Mouse (Mus musculus): ENCODE measurements around the gene Agbl5. TPM values are rescaled to one million over a fixed set of nuclear protein-coding genes. Genes with fewer than 3 reads are reported as not detected.
A peak's percentile ranks its signal among the peaks of the same experiment; 100 is the strongest.

Gene Agbl5
- polyA plus RNA-seq, 1 experiment from 2014 or later = 21.5 TPM

- Histone ChIP-seq H3K4me3 (ENCODE audit: low read depth, low read length) (peak within 1 kb of the TSS; percentile 44), H3K36me3 (ENCODE audit: control insufficient read depth, insufficient read depth, low read length) (no peaks in the 10 kb centered on the region), H3K9ac (ENCODE audit: low read depth, low read length) (peak within 1 kb of the TSS; percentile 68), H3K27ac (ENCODE audit: low read depth, low read length) (no peak within 1 kb of the TSS), H3K4me1 (replicated peaks; ENCODE audit: control insufficient read depth, insufficient read depth, low read length) (no peaks in the 10 kb centered on the region; the same call in 1 of the 2 replicates), H3K27me3 (ENCODE audit: control insufficient read depth, insufficient read depth, low read length) (0 out of 2 replicates have a peak, but pooled peaks cover 8% of the 10 kb centered on the region), H3K4me2 (replicated peaks; ENCODE audit: low read depth, low read length) (peak within 1 kb of the TSS; percentile 89), H3K9me3 (ENCODE audit: control insufficient read depth, low read length) (no peaks in the 10 kb centered on the region)
- peak; percentile 63 for DNase-seq (ENCODE audit: low spot score)
- WGBS = 5% methylated on average over 41 of the region's 44 CpGs
- ATAC-seq (ENCODE audit: low FRiP score) = peak; percentile 58
Observed at GRCm38 (mm10) chr5:30944956-30945781, 56.7 kb downstream of the Agbl5 start, which contains the start of gene Cgref1. Gene Cgref1, minus strand, starts transcription at chr5:30945591.

GRCm38 (mm10) chr5:30948620-30949019 lies 60.1 kb downstream of the Agbl5 start:
- 69% methylated on average over 5 of the region's 5 CpGs for WGBS
- Histone ChIP-seq H3K4me3 (ENCODE audit: low read depth, low read length) (no peak overlapping the region), H3K9ac (ENCODE audit: low read depth, low read length) (no peak overlapping the region), H3K9me3 (ENCODE audit: control insufficient read depth, low read length) (no peaks in the 10 kb centered on the region), H3K27ac (ENCODE audit: low read depth, low read length) (no peak overlapping the region), H3K36me3 (ENCODE audit: control insufficient read depth, insufficient read depth, low read length) (no peaks in the 10 kb centered on the region), H3K4me1 (replicated peaks; ENCODE audit: control insufficient read depth, insufficient read depth, low read length) (no peaks in the 10 kb centered on the region; the same call in 1 of the 2 replicates), H3K4me2 (replicated peaks; ENCODE audit: low read depth, low read length) (no peak overlapping the region), H3K27me3 (ENCODE audit: control insufficient read depth, insufficient read depth, low read length) (0 out of 2 replicates have a peak, but pooled peaks cover 8% of the 10 kb centered on the region)
- ATAC-seq (ENCODE audit: low FRiP score) = no peak
- no peak for DNase-seq (ENCODE audit: low spot score)

DNA sequence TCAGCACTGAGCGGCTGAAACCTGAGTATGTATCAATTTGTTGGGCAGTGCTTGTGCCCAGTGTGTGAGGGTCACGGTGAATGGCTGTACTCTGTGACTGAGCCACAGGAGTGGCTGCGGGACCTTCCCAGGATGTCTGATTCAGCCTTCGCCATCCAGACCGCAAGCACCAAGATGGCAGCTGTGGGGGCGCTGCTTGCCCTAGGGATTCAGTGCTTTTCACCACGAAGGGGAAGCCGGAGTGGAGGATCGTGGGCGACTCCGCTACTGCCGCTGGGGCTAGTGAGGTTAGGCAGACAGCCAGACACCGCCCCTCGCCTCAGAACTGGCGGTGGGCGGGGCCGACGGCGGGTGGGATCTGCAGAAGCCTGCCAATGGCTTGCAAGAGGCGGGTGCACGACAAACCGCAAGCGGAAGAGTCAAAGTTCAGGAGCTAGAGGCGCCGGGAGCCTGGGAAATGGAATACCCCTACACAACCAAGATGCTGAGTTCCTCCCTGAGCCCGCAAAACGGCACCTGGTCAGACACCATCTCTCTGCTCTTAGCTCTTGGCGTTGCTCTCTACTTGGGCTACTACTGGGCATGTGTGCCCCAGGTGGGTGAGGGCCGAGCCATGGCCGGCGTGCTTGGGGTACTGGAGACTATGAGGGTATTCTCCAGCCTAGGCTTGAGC lies 61.3 kb downstream of the Agbl5 start:
- no peaks in the 10 kb centered on the region; the same call in 1 of the 2 replicates for H3K4me1 ChIP-seq (replicated peaks; ENCODE audit: control insufficient read depth, insufficient read depth, low read length)
- WGBS = under 1% methylated on average over 31 of the region's 31 CpGs
- peaks cover 2% of the 10 kb centered on the region; the same call in 1 of the 2 replicates for H3K36me3 ChIP-seq (ENCODE audit: control insufficient read depth, insufficient read depth, low read length)
- H3K9me3 ChIP-seq (ENCODE audit: control insufficient read depth, low read length) = no peaks in the 10 kb centered on the region
- peak; percentile 92 for ATAC-seq (ENCODE audit: low FRiP score)
- H3K4me3 ChIP-seq (ENCODE audit: low read depth, low read length) = peak overlapping the region; percentile 46
- H3K27me3 ChIP-seq (ENCODE audit: control insufficient read depth, insufficient read depth, low read length) = 0 out of 2 replicates have a peak, but pooled peaks cover 6% of the 10 kb centered on the region
- H3K27ac ChIP-seq (ENCODE audit: low read depth, low read length) = 0 out of 2 replicates have a peak overlapping the region, but pooled peaks have one; percentile 3
- H3K9ac ChIP-seq (ENCODE audit: low read depth, low read length) = peak overlapping the region; percentile 56
- peak; percentile 91 for DNase-seq (ENCODE audit: low spot score)
- peak overlapping the region; percentile 74 for H3K4me2 ChIP-seq (replicated peaks; ENCODE audit: low read depth, low read length)

GRCm38 (mm10) chr5:30950451-30950850 lies 62.0 kb downstream of the Agbl5 start:
- no peak overlapping the region for H3K9ac ChIP-seq (ENCODE audit: low read depth, low read length)

DNA sequence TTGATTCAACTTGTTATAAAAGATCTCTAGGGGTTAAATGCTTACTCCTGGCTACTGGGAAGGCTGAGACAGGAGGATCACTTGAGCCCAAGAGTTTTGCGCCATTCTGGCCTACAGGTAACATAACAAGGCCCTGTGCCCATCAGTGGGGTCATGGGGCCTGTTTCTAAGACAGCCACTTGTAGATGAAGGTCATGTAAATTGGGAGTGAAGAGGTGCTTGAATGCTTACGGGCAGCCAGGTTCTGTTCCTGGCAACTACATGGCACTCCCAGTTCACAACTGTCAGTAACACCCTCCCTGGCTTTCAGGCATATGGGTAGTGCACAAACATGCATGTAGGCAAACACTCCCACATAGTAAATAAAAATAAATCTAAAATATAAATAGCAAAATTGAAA lies 62.4 kb downstream of the Agbl5 start:
- ATAC-seq (ENCODE audit: low FRiP score) (no peak), DNase-seq (ENCODE audit: low spot score) (no peak)
- no peaks in the 10 kb centered on the region; the same call in 1 of the 2 replicates for H3K4me1 ChIP-seq (replicated peaks; ENCODE audit: control insufficient read depth, insufficient read depth, low read length)
- peaks cover 9% of the 10 kb centered on the region for H3K36me3 ChIP-seq (ENCODE audit: control insufficient read depth, insufficient read depth, low read length)
- H3K27me3 ChIP-seq (ENCODE audit: control insufficient read depth, insufficient read depth, low read length) = 0 out of 2 replicates have a peak, but pooled peaks cover 3% of the 10 kb centered on the region
- H3K9ac ChIP-seq (ENCODE audit: low read depth, low read length) = no peak overlapping the region
- H3K27ac ChIP-seq (ENCODE audit: low read depth, low read length) = no peak overlapping the region
- no peak overlapping the region for H3K4me2 ChIP-seq (replicated peaks; ENCODE audit: low read depth, low read length)
- no peaks in the 10 kb centered on the region for H3K9me3 ChIP-seq (ENCODE audit: control insufficient read depth, low read length)
- WGBS = 83% methylated on average over 2 of the region's 2 CpGs
- H3K4me3 ChIP-seq (ENCODE audit: low read depth, low read length) = no peak overlapping the region

More at GRCm38 (mm10) chr5:30950451-30950850, 62.0 kb downstream of the Agbl5 start:
- H3K36me3 ChIP-seq (ENCODE audit: control insufficient read depth, insufficient read depth, low read length) = peaks cover 8% of the 10 kb centered on the region
- 68% methylated on average over 4 of the region's 4 CpGs for WGBS
- H3K27ac ChIP-seq (ENCODE audit: low read depth, low read length) = no peak overlapping the region
- no peaks in the 10 kb centered on the region for H3K9me3 ChIP-seq (ENCODE audit: control insufficient read depth, low read length)
- peak overlapping the region; percentile 46 for H3K4me3 ChIP-seq (ENCODE audit: low read depth, low read length)
- 0 out of 2 replicates have a peak, but pooled peaks cover 4% of the 10 kb centered on the region for H3K27me3 ChIP-seq (ENCODE audit: control insufficient read depth, insufficient read depth, low read length)
- DNase-seq (ENCODE audit: low spot score) (no peak), ATAC-seq (ENCODE audit: low FRiP score) (peak; percentile 4; the same call in 1 of the 2 replicates)
- H3K4me1 ChIP-seq (replicated peaks; ENCODE audit: control insufficient read depth, insufficient read depth, low read length) = no peaks in the 10 kb centered on the region; the same call in 1 of the 2 replicates
- H3K4me2 ChIP-seq (replicated peaks; ENCODE audit: low read depth, low read length) = peak overlapping the region; percentile 74

GRCm38 (mm10) chr5:30951706-30952105 lies 63.2 kb downstream of the Agbl5 start:
- ATAC-seq (ENCODE audit: low FRiP score) (no peak), DNase-seq (ENCODE audit: low spot score) (no peak)
- Histone ChIP-seq H3K9me3 (ENCODE audit: control insufficient read depth, low read length) (no peaks in the 10 kb centered on the region), H3K9ac (ENCODE audit: low read depth, low read length) (no peak overlapping the region), H3K27me3 (ENCODE audit: control insufficient read depth, insufficient read depth, low read length) (no peaks in the 10 kb centered on the region), H3K4me2 (replicated peaks; ENCODE audit: low read depth, low read length) (no peak overlapping the region), H3K36me3 (ENCODE audit: control insufficient read depth, insufficient read depth, low read length) (peaks cover 11% of the 10 kb centered on the region), H3K4me1 (replicated peaks; ENCODE audit: control insufficient read depth, insufficient read depth, low read length) (no peaks in the 10 kb centered on the region; the same call in 1 of the 2 replicates), H3K4me3 (ENCODE audit: low read depth, low read length) (no peak overlapping the region), H3K27ac (ENCODE audit: low read depth, low read length) (no peak overlapping the region)
- WGBS = 86% methylated on average over 6 of the region's 6 CpGs

DNA sequence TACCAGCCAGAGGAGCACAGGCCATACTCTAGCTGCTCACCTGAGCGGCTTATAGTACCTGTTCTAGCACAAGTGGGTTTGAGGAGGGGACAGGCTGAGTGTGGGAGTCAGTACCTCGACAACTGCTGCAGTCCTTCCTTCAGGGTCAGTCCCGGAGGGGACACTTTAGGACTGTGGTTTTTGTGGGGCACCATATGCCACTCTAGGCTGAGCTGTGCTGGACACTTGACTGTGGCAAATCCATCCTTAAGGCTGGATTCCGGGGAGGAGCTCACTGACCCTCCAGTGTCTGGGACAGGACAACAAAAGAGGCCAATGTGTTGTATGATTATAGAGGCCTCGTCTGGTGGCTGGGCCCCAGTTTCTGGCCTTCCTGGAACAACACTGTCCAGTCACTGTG lies 64.1 kb downstream of the Agbl5 start:
- Histone ChIP-seq H3K27ac (ENCODE audit: low read depth, low read length) (no peak overlapping the region), H3K4me2 (replicated peaks; ENCODE audit: low read depth, low read length) (no peak overlapping the region), H3K9ac (ENCODE audit: low read depth, low read length) (no peak overlapping the region), H3K4me3 (ENCODE audit: low read depth, low read length) (no peak overlapping the region), H3K27me3 (ENCODE audit: control insufficient read depth, insufficient read depth, low read length) (no peaks in the 10 kb centered on the region), H3K36me3 (ENCODE audit: control insufficient read depth, insufficient read depth, low read length) (peaks cover 11% of the 10 kb centered on the region), H3K4me1 (replicated peaks; ENCODE audit: control insufficient read depth, insufficient read depth, low read length) (no peaks in the 10 kb centered on the region; the same call in 1 of the 2 replicates), H3K9me3 (ENCODE audit: control insufficient read depth, low read length) (no peaks in the 10 kb centered on the region)
- DNase-seq (ENCODE audit: low spot score) (no peak), ATAC-seq (ENCODE audit: low FRiP score) (no peak)
- WGBS = 81% methylated on average over 5 of the region's 5 CpGs

DNA sequence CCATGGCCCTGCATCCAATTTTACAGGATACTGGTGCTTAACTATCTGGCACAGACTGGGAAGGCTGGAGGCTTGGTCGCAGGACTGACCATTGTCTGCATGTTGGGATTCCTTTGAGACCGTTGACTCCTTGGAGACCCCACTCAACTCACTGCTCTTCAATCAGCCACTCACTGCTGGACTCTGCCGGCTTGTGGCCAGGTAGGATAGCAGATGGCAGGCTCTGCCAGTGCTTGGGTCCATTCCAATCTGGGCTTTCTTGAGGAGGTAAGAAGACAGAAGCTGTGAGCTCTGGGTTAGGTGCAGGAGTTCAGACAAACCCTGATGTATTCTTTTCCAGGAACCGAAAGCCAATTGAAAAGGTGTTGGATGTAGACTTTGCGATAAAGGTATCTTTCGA lies 65.6 kb downstream of the Agbl5 start:
- 95% methylated on average over 6 of the region's 6 CpGs for WGBS
- H3K4me2 ChIP-seq (replicated peaks; ENCODE audit: low read depth, low read length) = no peak overlapping the region
- H3K9ac ChIP-seq (ENCODE audit: low read depth, low read length) = no peak overlapping the region
- peaks cover 13% of the 10 kb centered on the region for H3K36me3 ChIP-seq (ENCODE audit: control insufficient read depth, insufficient read depth, low read length)
- DNase-seq (ENCODE audit: low spot score) = no peak
- no peaks in the 10 kb centered on the region for H3K27me3 ChIP-seq (ENCODE audit: control insufficient read depth, insufficient read depth, low read length)
- H3K4me1 ChIP-seq (replicated peaks; ENCODE audit: control insufficient read depth, insufficient read depth, low read length) = peaks cover 2% of the 10 kb centered on the region; the same call in 1 of the 2 replicates
- no peak overlapping the region for H3K27ac ChIP-seq (ENCODE audit: low read depth, low read length)
- no peak overlapping the region for H3K4me3 ChIP-seq (ENCODE audit: low read depth, low read length)
- no peaks in the 10 kb centered on the region for H3K9me3 ChIP-seq (ENCODE audit: control insufficient read depth, low read length)
- no peak for ATAC-seq (ENCODE audit: low FRiP score)

All from hindbrain, embryonic 11.5 days (tissue).